Mouse (Mus musculus): ENCODE measurements at regions not wholly inside any gene's neighbourhood (a gene's known extent, or its start where the extent isn't known, plus 50 kb on each side); places are given as distances from the start of the nearest gene placed in this dataset.

DNA sequence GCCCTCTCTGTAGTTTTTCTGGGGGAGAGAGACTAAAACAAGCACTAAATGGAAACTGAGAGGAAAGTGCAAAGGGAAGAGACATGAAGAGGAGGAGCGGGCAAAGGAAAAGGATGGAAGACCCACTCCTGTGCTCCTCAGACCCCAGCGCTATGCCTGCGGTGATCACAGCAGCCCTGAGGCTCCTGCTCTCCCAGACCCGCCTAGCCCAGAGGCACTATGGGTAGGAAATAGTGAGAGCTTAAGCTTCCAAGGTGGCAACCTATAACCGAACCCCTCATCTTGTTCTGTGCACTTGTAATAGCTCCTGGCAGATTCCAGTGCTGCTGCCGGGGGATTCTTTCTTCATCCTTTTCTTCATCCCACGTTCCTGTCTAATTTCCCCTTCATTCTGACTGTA is 112.2 kb upstream of the Oxgr1 start:
- Histone ChIP-seq H3K27me3 (ENCODE audit: control insufficient read depth, insufficient read depth, low read length) (no peaks in the 10 kb centered on the region), H3K36me3 (ENCODE audit: control insufficient read depth, insufficient read depth, low read length) (no peaks in the 10 kb centered on the region), H3K4me3 (ENCODE audit: control insufficient read depth, insufficient read depth, low read length) (no peak overlapping the region), H3K4me1 (replicated peaks; ENCODE audit: control insufficient read depth, insufficient read depth, low read length) (no peaks in the 10 kb centered on the region), H3K27ac (ENCODE audit: control insufficient read depth, insufficient read depth, low read length) (no peak overlapping the region)
- no peak for DNase-seq
- WGBS, result 89% methylated on average over 7 of the region's 7 CpGs
- TF ChIP-seq POLR2A (IDR thresholded peaks at IDR 0.05; ENCODE audit: control insufficient read depth, extremely low read depth, insufficient read depth, low read length, poor library complexity), result no peak
- TF ChIP-seq CTCF (IDR thresholded peaks at IDR 0.05; ENCODE audit: borderline replicate concordance, control insufficient read depth, extremely low read depth, insufficient read depth, low read length, poor library complexity), result no peak

DNA sequence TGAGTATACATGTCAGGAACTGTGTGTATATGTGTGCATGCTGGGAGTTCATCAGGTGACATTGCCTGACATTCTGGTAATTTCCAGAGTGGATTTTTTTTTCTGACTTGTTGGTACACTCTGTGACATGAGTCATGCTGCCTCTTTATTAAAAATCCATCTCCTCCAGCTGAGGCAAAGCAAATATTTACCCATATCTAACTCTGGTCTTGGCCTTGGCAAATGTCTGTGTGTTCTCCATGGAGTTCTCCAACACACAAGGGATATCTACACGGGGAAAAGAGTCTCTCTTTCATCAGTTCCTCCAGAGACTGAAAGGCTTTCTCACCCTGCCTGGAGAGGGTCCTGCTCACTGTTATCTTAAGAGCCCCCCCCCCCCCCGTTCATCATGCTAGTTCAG is 111.3 kb upstream of the Mbnl2 start:
- no peak for DNase-seq
- 88% methylated on average over 2 of the region's 2 CpGs for WGBS
- no peaks in the 10 kb centered on the region for H3K36me3 ChIP-seq (ENCODE audit: control insufficient read depth, insufficient read depth, low read length)
- H3K27me3 ChIP-seq (ENCODE audit: control insufficient read depth, insufficient read depth, low read length), result no peaks in the 10 kb centered on the region
- H3K4me3 ChIP-seq (ENCODE audit: control insufficient read depth, insufficient read depth, low read length), result no peak overlapping the region
- no peaks in the 10 kb centered on the region for H3K4me1 ChIP-seq (replicated peaks; ENCODE audit: control insufficient read depth, insufficient read depth, low read length)
- H3K27ac ChIP-seq (ENCODE audit: control insufficient read depth, insufficient read depth, low read length), result no peak overlapping the region
- no peak for TF ChIP-seq CTCF (IDR thresholded peaks at IDR 0.05; ENCODE audit: borderline replicate concordance, control insufficient read depth, extremely low read depth, insufficient read depth, low read length, poor library complexity)
- no peak for TF ChIP-seq POLR2A (IDR thresholded peaks at IDR 0.05; ENCODE audit: control insufficient read depth, extremely low read depth, insufficient read depth, low read length, poor library complexity)

DNA sequence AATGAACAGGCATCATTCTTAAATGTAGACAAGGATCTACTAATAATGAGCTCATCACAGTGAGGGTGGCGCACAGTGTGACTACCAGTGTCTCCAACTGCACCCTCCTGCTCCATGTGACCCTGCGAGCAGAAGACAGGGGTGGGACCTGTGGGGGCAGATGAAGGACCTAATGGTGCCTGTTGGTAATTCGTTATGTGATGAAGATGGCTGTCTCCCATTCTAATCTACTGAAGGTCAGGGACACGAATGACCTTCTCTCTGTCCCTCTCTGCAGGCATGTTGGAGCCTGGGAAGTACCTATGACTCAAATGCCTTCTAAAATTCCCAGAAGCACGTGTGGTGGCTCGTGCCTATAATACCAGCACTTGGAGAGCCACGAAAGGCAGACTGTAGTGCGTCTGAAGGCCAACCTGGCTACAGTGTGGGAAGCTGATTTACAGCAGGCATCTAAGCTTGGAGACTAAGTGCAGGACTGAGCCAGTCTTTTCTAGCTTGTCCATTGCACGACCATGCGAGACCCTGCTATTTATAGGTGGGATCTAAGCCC is 109.9 kb upstream of the Mbnl2 start:
- no peak for DNase-seq
- Histone ChIP-seq H3K36me3 (ENCODE audit: control insufficient read depth, insufficient read depth, low read length) (no peaks in the 10 kb centered on the region), H3K4me1 (replicated peaks; ENCODE audit: control insufficient read depth, insufficient read depth, low read length) (no peaks in the 10 kb centered on the region), H3K27me3 (ENCODE audit: control insufficient read depth, insufficient read depth, low read length) (no peaks in the 10 kb centered on the region), H3K27ac (ENCODE audit: control insufficient read depth, insufficient read depth, low read length) (no peak overlapping the region), H3K4me3 (ENCODE audit: control insufficient read depth, insufficient read depth, low read length) (no peak overlapping the region)
- WGBS, result 92% methylated on average over 10 of the region's 10 CpGs
- TF ChIP-seq POLR2A (IDR thresholded peaks at IDR 0.05; ENCODE audit: control insufficient read depth, extremely low read depth, insufficient read depth, low read length, poor library complexity) (no peak), CTCF (IDR thresholded peaks at IDR 0.05; ENCODE audit: borderline replicate concordance, control insufficient read depth, extremely low read depth, insufficient read depth, low read length, poor library complexity) (no peak)

DNA sequence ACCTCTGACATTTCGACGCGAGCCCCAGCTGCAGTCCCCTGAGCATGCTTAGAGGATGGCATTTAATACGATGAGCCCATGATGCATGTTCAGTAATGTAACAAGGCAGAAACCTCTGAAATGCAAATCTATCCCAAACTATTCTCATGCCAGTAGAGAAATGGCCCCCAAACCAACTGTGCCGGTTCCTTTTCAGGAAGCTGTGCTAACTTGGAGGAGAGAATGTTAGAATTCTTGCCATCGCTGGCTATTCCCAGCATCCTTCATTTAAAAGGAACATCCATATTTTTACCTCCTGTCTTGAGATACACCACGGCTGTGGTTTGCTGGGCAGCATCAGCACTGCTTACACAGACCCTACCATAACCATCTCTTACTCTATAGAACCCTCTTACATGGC is 104.7 kb upstream of the Mbnl2 start:
- Histone ChIP-seq H3K27ac (ENCODE audit: control insufficient read depth, insufficient read depth, low read length) (no peak overlapping the region), H3K27me3 (ENCODE audit: control insufficient read depth, insufficient read depth, low read length) (no peaks in the 10 kb centered on the region), H3K36me3 (ENCODE audit: control insufficient read depth, insufficient read depth, low read length) (no peaks in the 10 kb centered on the region), H3K4me1 (replicated peaks; ENCODE audit: control insufficient read depth, insufficient read depth, low read length) (no peaks in the 10 kb centered on the region), H3K4me3 (ENCODE audit: control insufficient read depth, insufficient read depth, low read length) (no peak overlapping the region)
- no peak for DNase-seq
- WGBS, result 95% methylated on average over 7 of the region's 7 CpGs
- TF ChIP-seq CTCF (IDR thresholded peaks at IDR 0.05; ENCODE audit: borderline replicate concordance, control insufficient read depth, extremely low read depth, insufficient read depth, low read length, poor library complexity) (no peak), POLR2A (IDR thresholded peaks at IDR 0.05; ENCODE audit: control insufficient read depth, extremely low read depth, insufficient read depth, low read length, poor library complexity) (no peak)

DNA sequence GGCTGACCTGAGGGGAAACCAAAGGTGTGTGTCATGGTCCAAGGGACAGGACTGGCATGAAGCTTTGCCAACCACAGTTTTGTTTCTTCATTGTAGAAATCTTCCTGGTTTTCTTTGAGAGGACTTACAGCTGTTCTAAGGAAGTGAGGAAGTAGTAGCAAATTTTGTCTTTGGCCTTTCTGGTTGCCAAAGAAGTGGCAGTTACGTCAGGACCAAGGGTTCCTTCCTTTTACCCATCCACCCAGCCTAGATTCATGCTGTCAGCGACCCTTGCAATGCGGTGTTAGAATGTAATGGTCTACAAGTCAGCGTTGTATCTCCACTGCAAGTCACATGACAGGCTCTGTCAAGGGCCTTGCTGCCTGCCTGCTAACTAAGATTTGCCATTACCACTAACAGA is 103.4 kb upstream of the Mbnl2 start:
- H3K27ac ChIP-seq (ENCODE audit: control insufficient read depth, insufficient read depth, low read length), result no peak overlapping the region
- no peaks in the 10 kb centered on the region for H3K4me1 ChIP-seq (replicated peaks; ENCODE audit: control insufficient read depth, insufficient read depth, low read length)
- no peaks in the 10 kb centered on the region for H3K36me3 ChIP-seq (ENCODE audit: control insufficient read depth, insufficient read depth, low read length)
- 76% methylated on average over 4 of the region's 4 CpGs for WGBS
- no peak overlapping the region for H3K4me3 ChIP-seq (ENCODE audit: control insufficient read depth, insufficient read depth, low read length)
- DNase-seq, result no peak
- no peak for TF ChIP-seq CTCF (IDR thresholded peaks at IDR 0.05; ENCODE audit: borderline replicate concordance, control insufficient read depth, extremely low read depth, insufficient read depth, low read length, poor library complexity)
- TF ChIP-seq POLR2A (IDR thresholded peaks at IDR 0.05; ENCODE audit: control insufficient read depth, extremely low read depth, insufficient read depth, low read length, poor library complexity), result no peak
- no peaks in the 10 kb centered on the region for H3K27me3 ChIP-seq (ENCODE audit: control insufficient read depth, insufficient read depth, low read length)

DNA sequence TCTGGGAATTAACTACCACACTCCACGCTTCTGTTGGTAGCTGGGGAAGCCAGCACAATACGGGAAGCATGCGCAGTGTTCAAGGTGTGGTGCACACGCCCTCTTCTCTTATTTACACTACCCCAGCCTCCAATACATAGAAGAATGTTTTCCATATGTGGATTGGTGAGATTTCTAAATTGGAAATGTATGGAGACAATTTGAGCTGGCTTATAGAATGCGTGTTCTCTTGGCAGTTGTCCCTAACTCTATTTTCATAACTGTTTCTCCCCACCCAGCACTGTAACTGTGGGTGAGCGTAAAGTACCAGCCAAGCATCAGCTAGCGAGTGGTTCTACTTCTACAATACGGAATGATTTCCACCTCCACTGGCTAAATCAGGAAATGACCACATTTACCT is 102.6 kb upstream of the Mbnl2 start:
- DNase-seq, result no peak
- Histone ChIP-seq H3K36me3 (ENCODE audit: control insufficient read depth, insufficient read depth, low read length) (no peaks in the 10 kb centered on the region), H3K4me1 (replicated peaks; ENCODE audit: control insufficient read depth, insufficient read depth, low read length) (no peaks in the 10 kb centered on the region), H3K27ac (ENCODE audit: control insufficient read depth, insufficient read depth, low read length) (no peak overlapping the region), H3K27me3 (ENCODE audit: control insufficient read depth, insufficient read depth, low read length) (no peaks in the 10 kb centered on the region), H3K4me3 (ENCODE audit: control insufficient read depth, insufficient read depth, low read length) (no peak overlapping the region)
- TF ChIP-seq POLR2A (IDR thresholded peaks at IDR 0.05; ENCODE audit: control insufficient read depth, extremely low read depth, insufficient read depth, low read length, poor library complexity) (no peak), CTCF (IDR thresholded peaks at IDR 0.05; ENCODE audit: borderline replicate concordance, control insufficient read depth, extremely low read depth, insufficient read depth, low read length, poor library complexity) (no peak)
- WGBS, result 93% methylated on average over 8 of the region's 8 CpGs

DNA sequence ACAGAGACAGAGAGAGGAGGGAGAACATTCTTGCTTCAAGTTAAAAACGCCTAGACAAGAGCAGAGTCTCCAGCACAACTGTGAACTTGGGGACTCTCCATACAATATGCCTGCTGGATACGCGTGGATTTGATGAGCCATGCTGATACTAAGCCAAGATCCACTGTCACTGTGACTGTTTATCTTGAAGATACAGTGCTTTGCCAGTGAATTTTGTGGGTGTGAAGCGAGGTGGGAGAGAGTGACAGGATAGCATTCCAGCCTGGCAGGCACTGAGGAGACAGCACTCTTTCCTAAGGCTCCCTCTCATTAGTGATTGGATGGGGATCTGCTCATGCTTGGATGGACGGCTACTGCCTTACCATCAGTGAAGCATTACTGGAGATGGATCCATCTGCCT is 100.9 kb upstream of the Mbnl2 start:
- Histone ChIP-seq H3K27me3 (ENCODE audit: control insufficient read depth, insufficient read depth, low read length) (no peaks in the 10 kb centered on the region), H3K4me1 (replicated peaks; ENCODE audit: control insufficient read depth, insufficient read depth, low read length) (no peaks in the 10 kb centered on the region), H3K36me3 (ENCODE audit: control insufficient read depth, insufficient read depth, low read length) (no peaks in the 10 kb centered on the region), H3K4me3 (ENCODE audit: control insufficient read depth, insufficient read depth, low read length) (no peak overlapping the region), H3K27ac (ENCODE audit: control insufficient read depth, insufficient read depth, low read length) (no peak overlapping the region)
- 92% methylated on average over 5 of the region's 5 CpGs for WGBS
- DNase-seq, result no peak
- TF ChIP-seq POLR2A (IDR thresholded peaks at IDR 0.05; ENCODE audit: control insufficient read depth, extremely low read depth, insufficient read depth, low read length, poor library complexity) (no peak), CTCF (IDR thresholded peaks at IDR 0.05; ENCODE audit: borderline replicate concordance, control insufficient read depth, extremely low read depth, insufficient read depth, low read length, poor library complexity) (no peak)

All from thymus, adult 2 months (tissue).